Mouse (Mus musculus): Measurements from ENCODE around the gene Taf5l. TPM values are rescaled to one million over a fixed set of nuclear protein-coding genes. Genes with fewer than 3 reads are reported as not detected.

Gene Taf5l
- polyA plus RNA-seq, 1 experiment from 2014 or later = 22.4 TPM

GRCm38 (mm10) chr8:123993997-123994396 is 27.2 kb downstream of the Taf5l start:
- ATAC-seq (ENCODE audit: low read depth) = no peak
- Histone ChIP-seq H3K27ac (ENCODE audit: low read depth, low read length) (no peak overlapping the region), H3K4me2 (ENCODE audit: low read depth, low read length) (no peak overlapping the region), H3K4me1 (ENCODE audit: control insufficient read depth, insufficient read depth, low read length) (no peaks in the 10 kb centered on the region), H3K36me3 (ENCODE audit: control insufficient read depth, insufficient read depth, low read length) (peaks cover 11% of the 10 kb centered on the region), H3K27me3 (ENCODE audit: control insufficient read depth, insufficient read depth, low read length) (no peaks in the 10 kb centered on the region), H3K9ac (replicated peaks; ENCODE audit: low read depth, low read length) (no peak overlapping the region), H3K4me3 (ENCODE audit: low read depth, low read length) (no peak overlapping the region), H3K9me3 (ENCODE audit: control insufficient read depth, low read length) (no peaks in the 10 kb centered on the region)
- 97% methylated on average over 3 of the region's 3 CpGs for WGBS

GRCm38 (mm10) chr8:123993597-123993996 is 27.6 kb downstream of the Taf5l start:
- Histone ChIP-seq H3K9ac (replicated peaks; ENCODE audit: low read depth, low read length) (no peak overlapping the region), H3K9me3 (ENCODE audit: control insufficient read depth, low read length) (no peaks in the 10 kb centered on the region), H3K4me1 (ENCODE audit: control insufficient read depth, insufficient read depth, low read length) (no peaks in the 10 kb centered on the region), H3K27me3 (ENCODE audit: control insufficient read depth, insufficient read depth, low read length) (no peaks in the 10 kb centered on the region), H3K36me3 (ENCODE audit: control insufficient read depth, insufficient read depth, low read length) (peaks cover 11% of the 10 kb centered on the region), H3K4me3 (ENCODE audit: low read depth, low read length) (no peak overlapping the region), H3K27ac (ENCODE audit: low read depth, low read length) (no peak overlapping the region), H3K4me2 (ENCODE audit: low read depth, low read length) (no peak overlapping the region)
- 92% methylated on average over 5 of the region's 5 CpGs for WGBS
- no peak for ATAC-seq (ENCODE audit: low read depth)

- Histone ChIP-seq H3K9me3 (ENCODE audit: control insufficient read depth, low read length) (no peaks in the 10 kb centered on the region), H3K4me2 (ENCODE audit: low read depth, low read length) (no peak overlapping the region), H3K4me3 (ENCODE audit: low read depth, low read length) (no peak overlapping the region), H3K36me3 (ENCODE audit: control insufficient read depth, insufficient read depth, low read length) (peaks cover 11% of the 10 kb centered on the region), H3K27ac (ENCODE audit: low read depth, low read length) (no peak overlapping the region), H3K9ac (replicated peaks; ENCODE audit: low read depth, low read length) (no peak overlapping the region), H3K4me1 (ENCODE audit: control insufficient read depth, insufficient read depth, low read length) (no peaks in the 10 kb centered on the region), H3K27me3 (ENCODE audit: control insufficient read depth, insufficient read depth, low read length) (no peaks in the 10 kb centered on the region)
- WGBS = 85% methylated on average over 8 of the region's 8 CpGs
- ATAC-seq (ENCODE audit: low read depth) = no peak
Measured at GRCm38 (mm10) chr8:123992587-123992986, 28.6 kb downstream of the Taf5l start.

GRCm38 (mm10) chr8:123990277-123991049 is 30.7 kb downstream of the Taf5l start:
- Histone ChIP-seq H3K4me3 (ENCODE audit: low read depth, low read length) (no peak overlapping the region), H3K9ac (replicated peaks; ENCODE audit: low read depth, low read length) (no peak overlapping the region), H3K36me3 (ENCODE audit: control insufficient read depth, insufficient read depth, low read length) (0 out of 2 replicates have a peak, but pooled peaks cover 3% of the 10 kb centered on the region), H3K27me3 (ENCODE audit: control insufficient read depth, insufficient read depth, low read length) (no peaks in the 10 kb centered on the region), H3K9me3 (ENCODE audit: control insufficient read depth, low read length) (no peaks in the 10 kb centered on the region), H3K27ac (ENCODE audit: low read depth, low read length) (no peak overlapping the region), H3K4me2 (ENCODE audit: low read depth, low read length) (no peak overlapping the region), H3K4me1 (ENCODE audit: control insufficient read depth, insufficient read depth, low read length) (no peaks in the 10 kb centered on the region)
- ATAC-seq (ENCODE audit: low read depth) = no peak
- WGBS = 92% methylated on average over 13 of the region's 13 CpGs

GRCm38 (mm10) chr8:123989128-123989527 is 32.1 kb downstream of the Taf5l start:
- Histone ChIP-seq H3K9me3 (ENCODE audit: control insufficient read depth, low read length) (no peaks in the 10 kb centered on the region), H3K36me3 (ENCODE audit: control insufficient read depth, insufficient read depth, low read length) (no peaks in the 10 kb centered on the region), H3K27ac (ENCODE audit: low read depth, low read length) (no peak overlapping the region), H3K4me3 (ENCODE audit: low read depth, low read length) (no peak overlapping the region), H3K9ac (replicated peaks; ENCODE audit: low read depth, low read length) (no peak overlapping the region), H3K4me1 (ENCODE audit: control insufficient read depth, insufficient read depth, low read length) (no peaks in the 10 kb centered on the region), H3K27me3 (ENCODE audit: control insufficient read depth, insufficient read depth, low read length) (no peaks in the 10 kb centered on the region), H3K4me2 (ENCODE audit: low read depth, low read length) (no peak overlapping the region)
- WGBS = 82% methylated on average over 7 of the region's 7 CpGs
- no peak for ATAC-seq (ENCODE audit: low read depth)

- no peaks in the 10 kb centered on the region for H3K9me3 ChIP-seq (ENCODE audit: control insufficient read depth, low read length)
- no peak for ATAC-seq (ENCODE audit: low read depth)
- no peak overlapping the region for H3K4me3 ChIP-seq (ENCODE audit: low read depth, low read length)
- no peaks in the 10 kb centered on the region for H3K36me3 ChIP-seq (ENCODE audit: control insufficient read depth, insufficient read depth, low read length)
- 88% methylated on average over 6 of the region's 6 CpGs for WGBS
- H3K27me3 ChIP-seq (ENCODE audit: control insufficient read depth, insufficient read depth, low read length) = no peaks in the 10 kb centered on the region
- no peaks in the 10 kb centered on the region for H3K4me1 ChIP-seq (ENCODE audit: control insufficient read depth, insufficient read depth, low read length)
- H3K4me2 ChIP-seq (ENCODE audit: low read depth, low read length) = no peak overlapping the region
- no peak overlapping the region for H3K9ac ChIP-seq (replicated peaks; ENCODE audit: low read depth, low read length)
- no peak overlapping the region for H3K27ac ChIP-seq (ENCODE audit: low read depth, low read length)
Measured at GRCm38 (mm10) chr8:123988605-123989038, 32.6 kb downstream of the Taf5l start.

GRCm38 (mm10) chr8:123982826-123983400 is 38.3 kb downstream of the Taf5l start, which contains the start of gene Abcb10:
TSS of gene Abcb10 (minus strand) at chr8:123983122.
- Histone ChIP-seq H3K9me3 (ENCODE audit: control insufficient read depth, low read length) (no peaks in the 10 kb centered on the region), H3K27ac (ENCODE audit: low read depth, low read length) (peak within 1 kb of the TSS; percentile 77), H3K27me3 (ENCODE audit: control insufficient read depth, insufficient read depth, low read length) (0 out of 2 replicates have a peak, but pooled peaks cover 2% of the 10 kb centered on the region), H3K36me3 (ENCODE audit: control insufficient read depth, insufficient read depth, low read length) (no peaks in the 10 kb centered on the region), H3K9ac (replicated peaks; ENCODE audit: low read depth, low read length) (peak within 1 kb of the TSS; percentile 84), H3K4me1 (ENCODE audit: control insufficient read depth, insufficient read depth, low read length) (peaks cover 9% of the 10 kb centered on the region), H3K4me3 (ENCODE audit: low read depth, low read length) (peak within 1 kb of the TSS; percentile 67), H3K4me2 (ENCODE audit: low read depth, low read length) (peak within 1 kb of the TSS; percentile 93)
- WGBS = 2% methylated on average over 43 of the region's 56 CpGs
- ATAC-seq (ENCODE audit: low read depth) = peak; percentile 91

GRCm38 (mm10) chr8:123982291-123982793 is 38.9 kb downstream of the Taf5l start:
- Histone ChIP-seq H3K4me3 (ENCODE audit: low read depth, low read length) (peak overlapping the region; percentile 67), H3K9ac (replicated peaks; ENCODE audit: low read depth, low read length) (peak overlapping the region; percentile 84), H3K4me2 (ENCODE audit: low read depth, low read length) (peak overlapping the region; percentile 93), H3K4me1 (ENCODE audit: control insufficient read depth, insufficient read depth, low read length) (peaks cover 9% of the 10 kb centered on the region), H3K9me3 (ENCODE audit: control insufficient read depth, low read length) (no peaks in the 10 kb centered on the region), H3K36me3 (ENCODE audit: control insufficient read depth, insufficient read depth, low read length) (no peaks in the 10 kb centered on the region), H3K27me3 (ENCODE audit: control insufficient read depth, insufficient read depth, low read length) (0 out of 2 replicates have a peak, but pooled peaks cover 2% of the 10 kb centered on the region), H3K27ac (ENCODE audit: low read depth, low read length) (peak overlapping the region; percentile 77; the same call in 1 of the 2 replicates)
- ATAC-seq (ENCODE audit: low read depth) = peak; percentile 33
- under 1% methylated on average over 42 of the region's 48 CpGs for WGBS

- Histone ChIP-seq H3K4me2 (ENCODE audit: low read depth, low read length) (peak overlapping the region; percentile 93), H3K9me3 (ENCODE audit: control insufficient read depth, low read length) (no peaks in the 10 kb centered on the region), H3K4me1 (ENCODE audit: control insufficient read depth, insufficient read depth, low read length) (peaks cover 9% of the 10 kb centered on the region), H3K9ac (replicated peaks; ENCODE audit: low read depth, low read length) (no peak overlapping the region), H3K27ac (ENCODE audit: low read depth, low read length) (no peak overlapping the region), H3K36me3 (ENCODE audit: control insufficient read depth, insufficient read depth, low read length) (no peaks in the 10 kb centered on the region), H3K27me3 (ENCODE audit: control insufficient read depth, insufficient read depth, low read length) (0 out of 2 replicates have a peak, but pooled peaks cover 2% of the 10 kb centered on the region), H3K4me3 (ENCODE audit: low read depth, low read length) (peak overlapping the region; percentile 67)
- 46% methylated on average over 4 of the region's 4 CpGs for WGBS
- ATAC-seq (ENCODE audit: low read depth) = no peak
Measured at GRCm38 (mm10) chr8:123981674-123982073, 39.5 kb downstream of the Taf5l start.

All from neural tube, embryonic 14.5 days (tissue).